Mouse (Mus musculus) stomach, embryonic 15.5 days (tissue): ENCODE data around the gene Brinp2. TPM values are rescaled to one million over a fixed set of nuclear protein-coding genes. Genes with fewer than 3 reads are reported as not detected.

Experiments used
- ATAC-seq: fragments of 200-750 bp; cut with Nextera tagmentation; 2 replicates; pipeline ENCODE4 v1.8.0; 2017; ENCODE audit warnings: low read depth, moderate number of reproducible peaks, moderate TSS enrichment; ENCODE audit not compliant: insufficient read depth, low FRiP score
- H3K27ac ChIP-seq: fragments of 300-500 bp; sonication (generic); 2 replicates; pipeline ENCODE4 v1.5.1; 2015; ENCODE audit warnings: mild to moderate bottlenecking, inconsistent platforms
- H3K27me3 ChIP-seq: fragments of 300-500 bp; sonication (generic); replicated peaks from 2 replicates; pipeline ENCODE4 v1.6.1; 2015; ENCODE audit warnings: inconsistent platforms
- H3K36me3 ChIP-seq: fragments of 300-500 bp; sonication (generic); 2 replicates; pipeline ENCODE4 v1.6.1; 2015; ENCODE audit warnings: inconsistent platforms
- H3K4me1 ChIP-seq: fragments of 300-500 bp; sonication (generic); 2 replicates; pipeline ENCODE4 v1.6.1; 2015; ENCODE audit warnings: inconsistent platforms
- H3K4me2 ChIP-seq: fragments of 300-500 bp; sonication (generic); 2 replicates; pipeline ENCODE4 v1.6.1; 2015; ENCODE audit warnings: mild to moderate bottlenecking, inconsistent platforms
- H3K4me3 ChIP-seq: fragments of 300-500 bp; sonication (generic); replicated peaks from 2 replicates; pipeline ENCODE4 v1.5.1; 2015; ENCODE audit warnings: inconsistent platforms
- H3K9ac ChIP-seq: fragments of 300-500 bp; sonication (generic); 2 replicates; pipeline ENCODE4 v1.6.1; 2015; ENCODE audit warnings: inconsistent platforms
- H3K9me3 ChIP-seq: fragments of 300-500 bp; sonication (generic); 2 replicates; pipeline ENCODE4 v1.6.1; 2016; ENCODE audit warnings: inconsistent platforms
- WGBS: fragments of 180-500 bp; shearing (Covaris S2); methylation state at CpG from one replicate; pipeline ENCODE4 v1.1.7; 2015; 5-methylcytosine and 5-hydroxymethylcytosine counted together
- polyA plus RNA-seq: library from polyadenylated mRNA; unstranded; fragments of >200 nt; fragmentation: Nextera tagmentation; extraction: Ambion mirVana; gene quantifications from 2 replicates; pipeline ENCODE4 v1.2.1, GENCODE M21; 2015

The Brinp2 gene
- polyA plus RNA-seq, 1 experiment from 2014 or later: 1.1 TPM

DNA sequence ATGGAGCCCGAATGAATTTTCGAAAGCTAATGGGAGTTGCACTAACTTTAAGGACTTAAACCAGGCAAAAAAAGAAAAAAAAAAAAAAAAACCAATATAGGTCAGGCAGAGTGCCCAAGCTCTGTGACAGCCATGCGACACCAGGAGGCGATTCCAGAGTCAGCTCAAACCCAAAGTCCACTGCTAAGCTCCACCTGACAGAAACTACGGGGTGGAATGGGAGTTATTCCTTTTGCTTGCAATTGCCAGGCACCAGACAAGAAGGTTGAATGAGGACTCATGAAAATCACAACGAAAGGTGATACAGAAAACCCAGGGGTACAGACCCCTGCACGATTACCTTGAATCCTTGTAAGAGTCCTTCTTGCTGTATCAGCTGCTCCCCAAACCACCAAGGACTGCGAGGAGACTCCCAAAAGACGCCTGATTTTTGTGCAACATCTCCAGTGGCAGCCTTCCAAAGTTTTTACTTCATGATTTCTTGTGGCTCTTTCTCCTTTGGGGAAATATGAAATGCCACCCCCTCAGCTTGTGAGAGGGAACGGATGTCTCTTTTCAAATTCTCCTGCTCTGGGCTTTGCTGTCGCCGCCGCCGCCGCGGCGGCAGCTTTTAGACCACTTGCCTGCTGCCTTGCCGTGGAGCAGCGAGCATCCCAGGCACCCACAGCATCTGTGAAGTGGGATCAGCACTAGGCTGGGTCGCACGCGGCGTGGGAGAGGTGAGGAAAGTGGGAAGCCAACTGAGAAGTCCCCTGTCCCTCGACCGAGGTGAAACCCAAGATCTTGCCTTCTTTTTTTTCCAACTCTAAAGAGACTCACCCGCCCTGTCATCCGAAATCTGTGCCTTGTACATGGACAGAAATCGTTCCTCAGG is 712 bp downstream of the Brinp2 start:
- H3K4me3 ChIP-seq: peak overlapping the region; percentile 46
- H3K4me2 ChIP-seq: peak overlapping the region; percentile 78
- H3K4me1 ChIP-seq: peaks cover 10% of the 10 kb centered on the region
- peaks cover 37% of the 10 kb centered on the region for H3K27me3 ChIP-seq
- no peaks in the 10 kb centered on the region for H3K9me3 ChIP-seq
- ATAC-seq: no peak
- H3K36me3 ChIP-seq: no peaks in the 10 kb centered on the region
- 0 out of 2 replicates have a peak overlapping the region, but pooled peaks have one; percentile 8 for H3K9ac ChIP-seq
- 11% methylated on average over 28 of the region's 28 CpGs for WGBS
- H3K27ac ChIP-seq: no peak overlapping the region

GRCm38 (mm10) chr1:158353656-158354371 is 2.3 kb downstream of the Brinp2 start:
- no peak overlapping the region for H3K27ac ChIP-seq
- no peak overlapping the region for H3K4me3 ChIP-seq
- WGBS: 46% methylated on average over 5 of the region's 5 CpGs
- H3K4me2 ChIP-seq: no peak overlapping the region
- no peaks in the 10 kb centered on the region for H3K9me3 ChIP-seq
- peaks cover 31% of the 10 kb centered on the region for H3K27me3 ChIP-seq
- H3K36me3 ChIP-seq: no peaks in the 10 kb centered on the region
- no peak overlapping the region for H3K9ac ChIP-seq
- H3K4me1 ChIP-seq: peaks cover 10% of the 10 kb centered on the region
- ATAC-seq: no peak

DNA sequence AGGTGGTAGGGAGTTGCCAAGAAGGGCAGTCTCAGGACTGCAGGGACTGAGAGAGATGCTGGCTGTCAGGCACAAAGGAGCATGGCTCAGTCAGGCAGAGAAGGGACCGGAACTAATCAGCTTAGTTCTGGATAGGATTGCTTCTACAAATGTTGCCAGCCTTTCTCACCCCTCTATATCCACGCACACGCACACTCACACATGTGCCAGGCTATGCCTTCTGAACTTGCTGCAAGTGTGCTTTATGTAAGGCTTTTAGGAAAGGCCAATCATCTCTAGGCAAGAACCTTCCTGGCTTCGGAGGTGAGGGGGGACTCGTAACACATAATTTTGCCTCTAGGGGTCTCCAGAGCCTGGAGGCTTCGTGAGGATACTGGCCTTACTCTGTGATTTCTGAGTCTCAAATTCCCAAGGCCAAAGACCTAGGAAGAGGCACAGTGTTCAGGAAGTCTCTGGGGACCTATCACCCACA is 12.8 kb downstream of the Brinp2 start:
- Histone ChIP-seq H3K4me1 (no peaks in the 10 kb centered on the region), H3K9ac (no peak overlapping the region), H3K36me3 (no peaks in the 10 kb centered on the region), H3K27me3 (no peaks in the 10 kb centered on the region), H3K27ac (no peak overlapping the region), H3K9me3 (no peaks in the 10 kb centered on the region), H3K4me2 (no peak overlapping the region), H3K4me3 (no peak overlapping the region)
- WGBS: 58% methylated on average over 6 of the region's 6 CpGs
- ATAC-seq: no peak

GRCm38 (mm10) chr1:158328839-158329238 is 27.3 kb downstream of the Brinp2 start:
- no peak overlapping the region for H3K4me2 ChIP-seq
- WGBS: 81% methylated on average over 2 of the region's 2 CpGs
- H3K4me3 ChIP-seq: no peak overlapping the region
- no peaks in the 10 kb centered on the region for H3K36me3 ChIP-seq
- no peak for ATAC-seq
- no peaks in the 10 kb centered on the region for H3K4me1 ChIP-seq
- no peaks in the 10 kb centered on the region for H3K9me3 ChIP-seq
- H3K9ac ChIP-seq: no peak overlapping the region
- no peaks in the 10 kb centered on the region for H3K27me3 ChIP-seq
- H3K27ac ChIP-seq: no peak overlapping the region

- no peak for ATAC-seq
- no peak overlapping the region for H3K4me2 ChIP-seq
- no peak overlapping the region for H3K27ac ChIP-seq
- no peak overlapping the region for H3K4me3 ChIP-seq
- no peak overlapping the region for H3K9ac ChIP-seq
- no peaks in the 10 kb centered on the region for H3K9me3 ChIP-seq
- H3K4me1 ChIP-seq: no peaks in the 10 kb centered on the region
- H3K27me3 ChIP-seq: no peaks in the 10 kb centered on the region
- 80% methylated on average over 5 of the region's 5 CpGs for WGBS
- H3K36me3 ChIP-seq: no peaks in the 10 kb centered on the region
Observed at GRCm38 (mm10) chr1:158328126-158328525, 28.0 kb downstream of the Brinp2 start.

GRCm38 (mm10) chr1:158323325-158323724 is 32.8 kb downstream of the Brinp2 start:
- 78% methylated on average over 6 of the region's 6 CpGs for WGBS
- Histone ChIP-seq H3K36me3 (no peaks in the 10 kb centered on the region), H3K4me1 (no peaks in the 10 kb centered on the region), H3K27ac (no peak overlapping the region), H3K4me3 (no peak overlapping the region), H3K27me3 (no peaks in the 10 kb centered on the region), H3K9me3 (no peaks in the 10 kb centered on the region), H3K4me2 (no peak overlapping the region), H3K9ac (no peak overlapping the region)
- no peak for ATAC-seq

- H3K27ac ChIP-seq: no peak overlapping the region
- 59% methylated on average over 5 of the region's 5 CpGs for WGBS
- no peak for ATAC-seq
- H3K27me3 ChIP-seq: no peaks in the 10 kb centered on the region
- H3K36me3 ChIP-seq: no peaks in the 10 kb centered on the region
- H3K9me3 ChIP-seq: no peaks in the 10 kb centered on the region
- no peaks in the 10 kb centered on the region for H3K4me1 ChIP-seq
- no peak overlapping the region for H3K9ac ChIP-seq
- H3K4me3 ChIP-seq: no peak overlapping the region
- H3K4me2 ChIP-seq: no peak overlapping the region
Observed at GRCm38 (mm10) chr1:158310426-158311156, 45.5 kb downstream of the Brinp2 start.

GRCm38 (mm10) chr1:158297042-158297441 is 59.1 kb downstream of the Brinp2 start:
- no peaks in the 10 kb centered on the region for H3K4me1 ChIP-seq
- 57% methylated on average over 7 of the region's 7 CpGs for WGBS

DNA sequence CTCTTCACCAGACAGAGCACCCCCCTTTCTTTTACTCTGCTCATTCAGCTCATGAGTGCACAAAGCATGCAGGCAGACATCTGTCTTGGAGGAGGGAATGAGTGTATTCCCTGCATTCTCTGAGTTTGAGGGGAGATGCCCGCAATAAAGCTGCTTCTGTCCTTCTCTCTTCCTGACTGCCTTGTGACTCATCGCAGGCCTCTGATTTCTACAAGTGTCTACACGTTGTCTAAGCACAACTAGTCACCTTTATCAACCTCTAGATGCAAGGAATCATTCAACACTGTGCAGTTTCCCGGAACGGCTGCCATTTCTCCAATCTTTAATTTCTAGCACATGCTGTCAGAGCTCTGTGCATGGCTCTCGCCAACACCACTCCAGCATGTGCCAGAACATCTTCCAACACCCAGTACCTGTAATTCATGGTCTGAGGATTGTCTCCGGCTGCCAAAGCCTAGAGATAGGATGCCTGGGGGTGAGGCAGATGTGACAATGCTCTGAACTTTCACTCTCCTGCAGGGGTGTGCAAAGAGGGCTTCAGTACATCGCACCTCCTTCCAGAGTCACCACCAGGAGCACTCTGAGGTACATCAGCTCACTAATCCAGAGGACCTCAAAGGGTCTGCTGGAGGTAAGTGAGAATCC is 59.7 kb downstream of the Brinp2 start:
- no peak overlapping the region for H3K4me2 ChIP-seq
- no peak overlapping the region for H3K4me3 ChIP-seq
- no peak for ATAC-seq

More at GRCm38 (mm10) chr1:158297042-158297441, 59.1 kb downstream of the Brinp2 start:
- Histone ChIP-seq H3K27ac (no peak overlapping the region), H3K27me3 (no peaks in the 10 kb centered on the region), H3K9ac (no peak overlapping the region), H3K4me3 (no peak overlapping the region), H3K36me3 (no peaks in the 10 kb centered on the region), H3K4me2 (no peak overlapping the region), H3K9me3 (no peaks in the 10 kb centered on the region)
- no peak for ATAC-seq

DNA sequence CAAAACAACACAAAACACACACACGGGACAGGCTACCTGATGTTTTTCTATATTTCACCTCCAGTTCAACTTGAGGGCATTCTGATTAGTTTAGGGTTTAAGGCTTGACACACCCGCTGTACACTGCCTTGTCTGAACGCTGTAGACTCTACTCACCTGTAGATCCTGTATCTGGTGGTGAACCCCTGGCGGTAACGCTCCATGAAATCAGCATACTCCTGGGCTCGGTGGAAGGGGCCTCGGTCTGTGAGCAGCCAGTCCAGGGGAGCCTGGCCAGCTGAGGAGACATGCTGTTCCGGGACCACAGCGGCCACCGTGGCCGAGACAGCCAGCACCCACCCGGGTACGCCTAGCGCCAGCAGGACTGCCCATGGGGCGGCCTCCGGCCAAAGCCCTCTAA is 60.9 kb downstream of the Brinp2 start:
- WGBS: 49% methylated on average over 16 of the region's 16 CpGs
- H3K27ac ChIP-seq: no peak overlapping the region
- no peak overlapping the region for H3K4me2 ChIP-seq
- H3K36me3 ChIP-seq: no peaks in the 10 kb centered on the region
- ATAC-seq: no peak
- no peaks in the 10 kb centered on the region for H3K9me3 ChIP-seq
- no peaks in the 10 kb centered on the region for H3K4me1 ChIP-seq
- H3K9ac ChIP-seq: no peak overlapping the region
- H3K27me3 ChIP-seq: no peaks in the 10 kb centered on the region
- no peak overlapping the region for H3K4me3 ChIP-seq

More for the DNA sequence above, 59.7 kb downstream of the Brinp2 start:
- Histone ChIP-seq H3K36me3 (no peaks in the 10 kb centered on the region), H3K27me3 (no peaks in the 10 kb centered on the region), H3K9me3 (no peaks in the 10 kb centered on the region), H3K9ac (no peak overlapping the region), H3K27ac (no peak overlapping the region), H3K4me1 (no peaks in the 10 kb centered on the region)
- 76% methylated on average over 8 of the region's 8 CpGs for WGBS

GRCm38 (mm10) chr1:158285198-158285597 is 70.9 kb downstream of the Brinp2 start:
- no peaks in the 10 kb centered on the region for H3K4me1 ChIP-seq
- no peak for ATAC-seq
- H3K4me2 ChIP-seq: no peak overlapping the region
- H3K4me3 ChIP-seq: no peak overlapping the region
- no peaks in the 10 kb centered on the region for H3K27me3 ChIP-seq
- 71% methylated on average over 3 of the region's 3 CpGs for WGBS
- H3K9me3 ChIP-seq: no peaks in the 10 kb centered on the region
- no peaks in the 10 kb centered on the region for H3K36me3 ChIP-seq
- H3K9ac ChIP-seq: no peak overlapping the region
- no peak overlapping the region for H3K27ac ChIP-seq
